Mouse (Mus musculus) heart, embryonic 16.5 days (tissue): ENCODE results near the gene Mat2a. TPM values are rescaled to one million over a fixed set of nuclear protein-coding genes. Genes with fewer than 3 reads are reported as not detected.

Experiments used
- ATAC-seq: fragments of 200-750 bp; cut with Nextera tagmentation; replicated peaks from 2 replicates; pipeline ENCODE4 v1.8.0; 2017; ENCODE audit warnings: moderate number of reproducible peaks; ENCODE audit not compliant: insufficient read depth, low FRiP score; ENCODE audit errors: extremely low read depth
- H3K27ac ChIP-seq: fragments of 300-500 bp; sonication (generic); 2 replicates; pipeline ENCODE4 v1.5.1; 2014; ENCODE audit warnings: mild to moderate bottlenecking, low read length, control low read depth, moderate library complexity
- H3K27me3 ChIP-seq: fragments of 300-500 bp; sonication (generic); 2 replicates; pipeline ENCODE4 v1.6.1; 2014; ENCODE audit warnings: low read length, mixed read lengths; ENCODE audit not compliant: control insufficient read depth, insufficient read depth
- H3K36me3 ChIP-seq: fragments of 300-500 bp; sonication (generic); 2 replicates; pipeline ENCODE4 v1.6.1; 2014; ENCODE audit not compliant: control insufficient read depth, insufficient read depth
- H3K4me1 ChIP-seq: fragments of 300-500 bp; sonication (generic); 2 replicates; pipeline ENCODE4 v1.6.1; 2014; ENCODE audit warnings: low read length, mixed read lengths; ENCODE audit not compliant: control insufficient read depth, insufficient read depth
- H3K4me2 ChIP-seq: fragments of 300-500 bp; sonication (generic); 2 replicates; pipeline ENCODE4 v1.6.1; 2014; ENCODE audit warnings: low read depth, mild to moderate bottlenecking, control low read depth, low read length
- H3K4me3 ChIP-seq: fragments of 300-500 bp; sonication (generic); 2 replicates; pipeline ENCODE4 v1.5.1; 2014; ENCODE audit warnings: mild to moderate bottlenecking, control low read depth, low read length
- H3K9ac ChIP-seq: fragments of 300-500 bp; sonication (generic); 2 replicates; pipeline ENCODE4 v1.6.1; 2014; ENCODE audit warnings: low read length, control low read depth
- H3K9me3 ChIP-seq: fragments of 300-500 bp; sonication (generic); replicated peaks from 2 replicates; pipeline ENCODE4 v1.6.1; 2016; ENCODE audit warnings: low read length; ENCODE audit not compliant: control insufficient read depth
- WGBS: fragments of 180-500 bp; shearing (Covaris S2); extraction: QIAGEN DNeasy Blood & Tissue Kit; methylation state at CpG from one replicate; pipeline ENCODE4 v1.1.7; 2014; 5-methylcytosine and 5-hydroxymethylcytosine counted together
- polyA plus RNA-seq: library from polyadenylated mRNA; unstranded; fragments of >200 nt; fragmentation: Nextera tagmentation; extraction: Ambion mirVana; gene quantifications from 2 replicates; pipeline ENCODE4 v1.2.1, GENCODE M21; 2015

The Mat2a gene
- polyA plus RNA-seq, 1 experiment from 2014 or later = 318 TPM

- no peaks in the 10 kb centered on the region for H3K9me3 ChIP-seq
- H3K4me1 ChIP-seq = peaks cover 20% of the 10 kb centered on the region
- under 1% methylated on average over 33 of the region's 33 CpGs for WGBS
- H3K9ac ChIP-seq = peak within 1 kb of the TSS; percentile 89
- peak; percentile 75 for ATAC-seq
- peak within 1 kb of the TSS; percentile 78 for H3K4me2 ChIP-seq
- no peaks in the 10 kb centered on the region for H3K27me3 ChIP-seq
- H3K4me3 ChIP-seq = peak within 1 kb of the TSS; percentile 70
- peak within 1 kb of the TSS; percentile 98 for H3K27ac ChIP-seq
- peaks cover 14% of the 10 kb centered on the region for H3K36me3 ChIP-seq
These were observed 49.2 kb downstream of the Mat2a start, which contains the start of gene Vamp8 for GRCm38 (mm10) chr6:72389941-72390771. Vamp8 (minus strand) TSS chr6:72390703.

GRCm38 (mm10) chr6:72389471-72389940, 49.9 kb downstream of the Mat2a start:
- Histone ChIP-seq H3K4me3 (peak overlapping the region; percentile 70), H3K4me2 (peak overlapping the region; percentile 78), H3K9me3 (no peaks in the 10 kb centered on the region), H3K4me1 (peaks cover 20% of the 10 kb centered on the region), H3K9ac (peak overlapping the region; percentile 89), H3K27me3 (no peaks in the 10 kb centered on the region), H3K36me3 (peaks cover 21% of the 10 kb centered on the region), H3K27ac (peak overlapping the region; percentile 98)
- 4% methylated on average over 13 of the region's 13 CpGs for WGBS
- ATAC-seq = peak; percentile 24; the same call in 1 of the 2 replicates

GRCm38 (mm10) chr6:72388791-72389329, 50.5 kb downstream of the Mat2a start:
- Histone ChIP-seq H3K9me3 (no peaks in the 10 kb centered on the region), H3K4me2 (peak overlapping the region; percentile 78), H3K27me3 (no peaks in the 10 kb centered on the region), H3K4me1 (peaks cover 20% of the 10 kb centered on the region), H3K9ac (peak overlapping the region; percentile 89), H3K4me3 (peak overlapping the region; percentile 70), H3K36me3 (peaks cover 21% of the 10 kb centered on the region), H3K27ac (peak overlapping the region; percentile 98)
- WGBS = 79% methylated on average over 6 of the region's 6 CpGs
- ATAC-seq = no peak

- Histone ChIP-seq H3K9ac (no peak overlapping the region), H3K4me2 (no peak overlapping the region; the same call in 1 of the 2 replicates), H3K36me3 (peaks cover 21% of the 10 kb centered on the region), H3K4me3 (no peak overlapping the region), H3K27ac (no peak overlapping the region), H3K27me3 (no peaks in the 10 kb centered on the region), H3K9me3 (no peaks in the 10 kb centered on the region), H3K4me1 (peaks cover 20% of the 10 kb centered on the region)
- no peak for ATAC-seq
- WGBS = 69% methylated on average over 10 of the region's 10 CpGs
These were observed 51.1 kb downstream of the Mat2a start for GRCm38 (mm10) chr6:72388266-72388665.

- 92% methylated on average over 3 of the region's 3 CpGs for WGBS
- Histone ChIP-seq H3K27ac (no peak overlapping the region), H3K4me2 (no peak overlapping the region), H3K4me3 (no peak overlapping the region), H3K4me1 (peaks cover 20% of the 10 kb centered on the region), H3K9ac (no peak overlapping the region), H3K36me3 (peaks cover 21% of the 10 kb centered on the region), H3K27me3 (no peaks in the 10 kb centered on the region), H3K9me3 (no peaks in the 10 kb centered on the region)
- no peak for ATAC-seq
These were observed 51.5 kb downstream of the Mat2a start for GRCm38 (mm10) chr6:72387816-72388215.

- Histone ChIP-seq H3K27ac (no peak overlapping the region), H3K9ac (no peak overlapping the region), H3K27me3 (no peaks in the 10 kb centered on the region), H3K36me3 (peaks cover 21% of the 10 kb centered on the region), H3K4me2 (no peak overlapping the region), H3K4me3 (no peak overlapping the region), H3K4me1 (peaks cover 20% of the 10 kb centered on the region), H3K9me3 (no peaks in the 10 kb centered on the region)
- WGBS = 95% methylated on average over 2 of the region's 2 CpGs
- no peak for ATAC-seq
These were observed 52.8 kb downstream of the Mat2a start for GRCm38 (mm10) chr6:72386561-72386960.

GRCm38 (mm10) chr6:72385258-72385657, 54.1 kb downstream of the Mat2a start:
- Histone ChIP-seq H3K9me3 (no peaks in the 10 kb centered on the region), H3K4me2 (no peak overlapping the region), H3K4me3 (no peak overlapping the region), H3K4me1 (peaks cover 13% of the 10 kb centered on the region), H3K27ac (no peak overlapping the region), H3K9ac (no peak overlapping the region), H3K27me3 (no peaks in the 10 kb centered on the region), H3K36me3 (peaks cover 21% of the 10 kb centered on the region)
- ATAC-seq = no peak
- 55% methylated on average over 4 of the region's 4 CpGs for WGBS

- Histone ChIP-seq H3K27me3 (no peaks in the 10 kb centered on the region), H3K27ac (no peak overlapping the region), H3K4me3 (no peak overlapping the region), H3K9ac (no peak overlapping the region), H3K36me3 (peaks cover 21% of the 10 kb centered on the region), H3K4me2 (no peak overlapping the region), H3K9me3 (no peaks in the 10 kb centered on the region), H3K4me1 (peaks cover 11% of the 10 kb centered on the region)
- 89% methylated on average over 7 of the region's 7 CpGs for WGBS
- ATAC-seq = no peak
These were observed 55.4 kb downstream of the Mat2a start for GRCm38 (mm10) chr6:72383952-72384351.
